Mouse (Mus musculus): ENCODE measurements around the gene Ephb2.

DNA sequence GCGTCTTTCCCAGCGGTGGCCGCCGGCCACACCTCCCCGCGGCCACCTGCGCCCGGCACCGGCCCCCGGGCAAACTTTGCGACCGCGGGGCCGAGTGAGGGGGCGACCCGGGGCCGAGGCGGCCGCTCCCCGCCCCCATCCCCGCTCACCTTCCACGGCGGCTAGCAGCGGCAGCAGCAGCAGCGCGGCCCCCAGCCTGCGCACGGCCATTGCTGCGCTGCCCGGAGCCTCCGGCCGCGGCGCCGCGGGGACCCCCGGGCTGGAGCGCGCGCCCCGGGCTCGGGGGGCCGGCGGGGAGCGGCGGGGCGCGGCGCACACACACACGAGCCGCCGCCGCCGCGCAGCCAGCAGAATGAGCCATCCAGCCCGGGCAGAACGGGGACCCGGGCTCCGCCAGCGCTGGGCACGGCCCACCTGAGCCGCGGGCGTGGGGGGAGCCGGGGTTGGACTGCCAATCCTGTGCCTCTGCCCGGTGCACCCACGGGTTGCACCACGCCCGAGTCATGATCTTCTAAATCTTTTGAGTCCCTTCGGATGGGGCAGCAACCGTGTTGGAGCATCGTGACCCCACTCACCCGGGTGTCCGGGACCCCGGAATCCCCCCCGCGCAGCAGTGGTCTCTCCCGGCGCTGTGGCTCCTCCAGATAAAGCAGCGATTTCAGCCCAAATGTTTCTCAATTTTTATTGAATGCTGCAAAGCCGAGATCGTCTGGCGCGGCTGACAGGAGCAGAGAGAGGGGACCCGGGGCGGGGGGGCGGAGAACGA, at the start of gene Ephb2:
- no peak for TF ChIP-seq CTCF (IDR thresholded peaks at IDR 0.05; ENCODE audit: low read depth, low read length)
- no peak for TF ChIP-seq TAL1 (conservative IDR thresholded peaks at IDR 0.05; ENCODE audit: low read depth, low read length)
- no peak for TF ChIP-seq GATA1 (IDR thresholded peaks at IDR 0.05; ENCODE audit: borderline replicate concordance, low read length)
